Mouse (Mus musculus): ENCODE results near the gene Ddx6. TPM values are rescaled to one million over a fixed set of nuclear protein-coding genes. Genes with fewer than 3 reads are reported as not detected.

The Ddx6 gene
- polyA plus RNA-seq, 1 experiment = 9.6 TPM

DNA sequence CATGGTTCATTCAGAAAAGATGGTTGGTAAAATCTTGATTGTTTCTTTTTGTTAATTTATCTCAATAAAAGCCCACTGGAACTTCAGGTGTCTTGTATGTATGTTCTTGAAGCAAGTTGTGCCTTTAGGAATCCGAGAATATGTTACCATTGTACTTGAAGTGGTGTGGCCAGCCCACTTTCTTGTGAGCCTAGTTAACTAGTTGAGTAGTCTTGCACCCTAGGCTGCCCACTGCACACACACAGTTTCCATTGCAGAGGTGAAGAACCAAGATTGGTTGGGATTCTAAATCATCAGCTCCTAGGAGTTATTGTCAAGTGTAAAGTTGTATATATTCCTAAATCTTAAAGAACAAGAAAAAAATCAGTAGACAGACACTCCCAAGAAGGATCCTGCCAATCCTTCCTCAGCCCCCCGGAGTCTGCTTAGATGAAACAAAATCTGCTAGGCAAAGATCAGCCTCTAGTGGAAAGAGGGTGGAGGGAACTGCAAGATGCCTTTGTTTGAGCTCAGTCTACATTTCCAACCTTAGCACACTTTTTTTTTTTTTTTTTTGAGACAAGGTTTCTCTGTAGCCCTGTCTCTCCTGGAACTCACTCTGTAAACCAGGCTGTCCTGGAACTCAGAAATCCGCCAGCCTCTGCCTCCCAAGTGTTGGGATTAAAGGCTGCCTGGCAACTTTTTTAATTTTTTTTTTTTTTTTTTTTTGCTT is 36.1 kb downstream of the Ddx6 start:
- 84% methylated on average over 3 of the region's 3 CpGs for WGBS
- Histone ChIP-seq H3K27ac (ENCODE audit: insufficient read depth, low read depth, low read length) (no peak overlapping the region), H3K4me1 (ENCODE audit: control insufficient read depth, insufficient read depth, insufficient read length, low read length) (peaks cover 6% of the 10 kb centered on the region; the same call in 1 of the 2 replicates), H3K27me3 (ENCODE audit: control insufficient read depth, insufficient read depth, low read length) (no peaks in the 10 kb centered on the region), H3K4me3 (ENCODE audit: low read depth, low read length) (no peak overlapping the region), H3K36me3 (ENCODE audit: control insufficient read depth, insufficient read depth, low read length) (peaks cover 25% of the 10 kb centered on the region)
- TF ChIP-seq CTCF (IDR thresholded peaks at IDR 0.05; ENCODE audit: extremely low read depth, insufficient read length, insufficient replicate concordance, low read depth, low read length) = no peak
- TF ChIP-seq POLR2A (IDR thresholded peaks at IDR 0.05; ENCODE audit: low read depth, low read length) = no peak

DNA sequence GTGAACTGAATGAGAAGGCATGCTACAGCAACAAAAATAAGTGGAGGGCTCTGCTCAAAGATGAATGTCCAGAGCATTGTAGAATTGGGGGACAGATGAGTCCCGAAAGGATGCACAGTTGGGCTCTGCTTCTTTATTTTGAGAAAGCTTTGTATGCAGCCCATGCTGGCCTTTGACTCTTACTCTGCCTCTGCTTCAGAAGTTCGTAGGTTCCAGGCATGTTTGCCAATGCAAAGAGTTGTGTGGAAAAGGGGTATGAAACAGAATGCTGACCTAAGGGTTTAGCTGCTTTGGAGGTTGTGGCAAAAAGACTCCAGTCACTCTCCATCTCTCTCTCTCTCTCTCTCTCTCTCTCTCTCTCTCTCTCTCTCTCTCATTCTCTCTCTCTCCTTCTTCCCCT is 36.9 kb downstream of the Ddx6 start:
- TF ChIP-seq POLR2A (IDR thresholded peaks at IDR 0.05; ENCODE audit: low read depth, low read length) (no peak), CTCF (IDR thresholded peaks at IDR 0.05; ENCODE audit: extremely low read depth, insufficient read length, insufficient replicate concordance, low read depth, low read length) (no peak)

GRCm38 (mm10) chr9:44643103-44643502 is 38.4 kb downstream of the Ddx6 start:
- 86% methylated on average over 7 of the region's 7 CpGs for WGBS
- H3K4me3 ChIP-seq (ENCODE audit: low read depth, low read length) = no peak overlapping the region

More for the DNA sequence above, 36.9 kb downstream of the Ddx6 start:
- H3K27ac ChIP-seq (ENCODE audit: insufficient read depth, low read depth, low read length) = no peak overlapping the region
- peaks cover 6% of the 10 kb centered on the region; the same call in 1 of the 2 replicates for H3K4me1 ChIP-seq (ENCODE audit: control insufficient read depth, insufficient read depth, insufficient read length, low read length)
- WGBS = 93% methylated on average over 2 of the region's 2 CpGs
- peaks cover 18% of the 10 kb centered on the region for H3K36me3 ChIP-seq (ENCODE audit: control insufficient read depth, insufficient read depth, low read length)
- H3K4me3 ChIP-seq (ENCODE audit: low read depth, low read length) = no peak overlapping the region
- H3K27me3 ChIP-seq (ENCODE audit: control insufficient read depth, insufficient read depth, low read length) = no peaks in the 10 kb centered on the region

DNA sequence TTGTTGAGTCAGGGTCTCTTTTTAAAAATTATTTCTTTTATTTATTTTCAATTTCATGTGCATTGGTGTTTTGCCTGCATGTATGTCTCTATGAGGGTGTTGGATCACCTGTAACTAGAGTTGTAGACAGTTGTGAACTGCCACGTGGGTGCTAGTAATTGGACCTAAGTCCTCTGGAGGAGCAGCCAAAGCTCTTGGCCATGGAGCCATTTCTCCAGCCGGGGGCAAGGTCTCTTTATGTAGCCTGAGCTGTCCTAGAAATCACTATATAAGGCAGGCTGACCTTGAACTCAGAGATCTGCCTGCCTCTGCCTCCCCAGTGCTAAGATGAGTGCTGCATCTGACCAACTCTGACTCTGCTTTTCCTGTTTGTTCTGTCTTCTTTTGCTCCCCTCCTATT is 39.5 kb downstream of the Ddx6 start:
- no peaks in the 10 kb centered on the region for H3K36me3 ChIP-seq (ENCODE audit: control insufficient read depth, insufficient read depth, low read length)
- no peak for TF ChIP-seq POLR2A (IDR thresholded peaks at IDR 0.05; ENCODE audit: low read depth, low read length)
- TF ChIP-seq CTCF (IDR thresholded peaks at IDR 0.05; ENCODE audit: extremely low read depth, insufficient read length, insufficient replicate concordance, low read depth, low read length) = no peak
- H3K27me3 ChIP-seq (ENCODE audit: control insufficient read depth, insufficient read depth, low read length) = no peaks in the 10 kb centered on the region
- H3K4me1 ChIP-seq (ENCODE audit: control insufficient read depth, insufficient read depth, insufficient read length, low read length) = peaks cover 8% of the 10 kb centered on the region
- no peak overlapping the region for H3K27ac ChIP-seq (ENCODE audit: insufficient read depth, low read depth, low read length)
- H3K4me3 ChIP-seq (ENCODE audit: low read depth, low read length) = no peak overlapping the region
- WGBS = 80% methylated on average over 2 of the region's 2 CpGs

More at GRCm38 (mm10) chr9:44643103-44643502, 38.4 kb downstream of the Ddx6 start:
- Histone ChIP-seq H3K27me3 (ENCODE audit: control insufficient read depth, insufficient read depth, low read length) (no peaks in the 10 kb centered on the region), H3K27ac (ENCODE audit: insufficient read depth, low read depth, low read length) (no peak overlapping the region), H3K36me3 (ENCODE audit: control insufficient read depth, insufficient read depth, low read length) (peaks cover 6% of the 10 kb centered on the region), H3K4me1 (ENCODE audit: control insufficient read depth, insufficient read depth, insufficient read length, low read length) (peaks cover 6% of the 10 kb centered on the region; the same call in 1 of the 2 replicates)
- TF ChIP-seq CTCF (IDR thresholded peaks at IDR 0.05; ENCODE audit: extremely low read depth, insufficient read length, insufficient replicate concordance, low read depth, low read length) (no peak), POLR2A (IDR thresholded peaks at IDR 0.05; ENCODE audit: low read depth, low read length) (no peak)

GRCm38 (mm10) chr9:44645481-44645880 is 40.8 kb downstream of the Ddx6 start:
- H3K4me3 ChIP-seq (ENCODE audit: low read depth, low read length) = no peak overlapping the region
- TF ChIP-seq CTCF (IDR thresholded peaks at IDR 0.05; ENCODE audit: extremely low read depth, insufficient read length, insufficient replicate concordance, low read depth, low read length) = no peak
- no peak for TF ChIP-seq POLR2A (IDR thresholded peaks at IDR 0.05; ENCODE audit: low read depth, low read length)
- H3K27ac ChIP-seq (ENCODE audit: insufficient read depth, low read depth, low read length) = no peak overlapping the region
- WGBS = 64% methylated on average over 5 of the region's 5 CpGs
- H3K27me3 ChIP-seq (ENCODE audit: control insufficient read depth, insufficient read depth, low read length) = no peaks in the 10 kb centered on the region
- no peaks in the 10 kb centered on the region for H3K36me3 ChIP-seq (ENCODE audit: control insufficient read depth, insufficient read depth, low read length)
- H3K4me1 ChIP-seq (ENCODE audit: control insufficient read depth, insufficient read depth, insufficient read length, low read length) = peaks cover 8% of the 10 kb centered on the region

- Histone ChIP-seq H3K4me3 (ENCODE audit: low read depth, low read length) (no peak overlapping the region), H3K27ac (ENCODE audit: insufficient read depth, low read depth, low read length) (no peak overlapping the region), H3K36me3 (ENCODE audit: control insufficient read depth, insufficient read depth, low read length) (no peaks in the 10 kb centered on the region), H3K27me3 (ENCODE audit: control insufficient read depth, insufficient read depth, low read length) (no peaks in the 10 kb centered on the region), H3K4me1 (ENCODE audit: control insufficient read depth, insufficient read depth, insufficient read length, low read length) (peaks cover 8% of the 10 kb centered on the region)
- 50% methylated on average over 15 of the region's 15 CpGs for WGBS
- TF ChIP-seq POLR2A (IDR thresholded peaks at IDR 0.05; ENCODE audit: low read depth, low read length) (no peak), CTCF (IDR thresholded peaks at IDR 0.05; ENCODE audit: extremely low read depth, insufficient read length, insufficient replicate concordance, low read depth, low read length) (no peak)
These were observed 41.2 kb downstream of the Ddx6 start for GRCm38 (mm10) chr9:44645924-44646323.

DNA sequence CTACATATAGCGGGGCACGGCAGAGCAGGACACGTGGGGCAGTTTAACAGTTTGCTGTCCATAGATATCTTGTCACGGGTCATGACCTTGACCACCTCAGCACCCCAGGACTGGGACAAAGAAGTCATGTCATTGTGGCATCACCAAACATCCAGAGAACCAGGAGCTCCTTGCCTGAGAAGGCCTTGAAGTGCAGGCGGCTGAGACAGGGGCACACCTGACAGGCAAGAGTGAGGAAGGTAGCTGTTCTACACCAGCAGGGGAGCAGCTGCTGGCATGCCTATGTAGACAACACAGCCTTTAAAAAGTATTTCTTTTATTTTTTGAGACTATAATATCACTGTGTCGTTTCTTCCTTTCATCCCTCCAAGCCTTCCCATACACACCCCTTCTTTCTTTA is 41.7 kb downstream of the Ddx6 start:
- H3K4me1 ChIP-seq (ENCODE audit: control insufficient read depth, insufficient read depth, insufficient read length, low read length) = peaks cover 8% of the 10 kb centered on the region
- no peaks in the 10 kb centered on the region for H3K36me3 ChIP-seq (ENCODE audit: control insufficient read depth, insufficient read depth, low read length)
- no peak overlapping the region for H3K27ac ChIP-seq (ENCODE audit: insufficient read depth, low read depth, low read length)
- no peak for TF ChIP-seq CTCF (IDR thresholded peaks at IDR 0.05; ENCODE audit: extremely low read depth, insufficient read length, insufficient replicate concordance, low read depth, low read length)
- no peak for TF ChIP-seq POLR2A (IDR thresholded peaks at IDR 0.05; ENCODE audit: low read depth, low read length)
- H3K4me3 ChIP-seq (ENCODE audit: low read depth, low read length) = no peak overlapping the region
- H3K27me3 ChIP-seq (ENCODE audit: control insufficient read depth, insufficient read depth, low read length) = no peaks in the 10 kb centered on the region
- 73% methylated on average over 6 of the region's 6 CpGs for WGBS
